Mouse (Mus musculus): ENCODE measurements around the gene Rsrc1.

Rsrc1 gene

DNA sequence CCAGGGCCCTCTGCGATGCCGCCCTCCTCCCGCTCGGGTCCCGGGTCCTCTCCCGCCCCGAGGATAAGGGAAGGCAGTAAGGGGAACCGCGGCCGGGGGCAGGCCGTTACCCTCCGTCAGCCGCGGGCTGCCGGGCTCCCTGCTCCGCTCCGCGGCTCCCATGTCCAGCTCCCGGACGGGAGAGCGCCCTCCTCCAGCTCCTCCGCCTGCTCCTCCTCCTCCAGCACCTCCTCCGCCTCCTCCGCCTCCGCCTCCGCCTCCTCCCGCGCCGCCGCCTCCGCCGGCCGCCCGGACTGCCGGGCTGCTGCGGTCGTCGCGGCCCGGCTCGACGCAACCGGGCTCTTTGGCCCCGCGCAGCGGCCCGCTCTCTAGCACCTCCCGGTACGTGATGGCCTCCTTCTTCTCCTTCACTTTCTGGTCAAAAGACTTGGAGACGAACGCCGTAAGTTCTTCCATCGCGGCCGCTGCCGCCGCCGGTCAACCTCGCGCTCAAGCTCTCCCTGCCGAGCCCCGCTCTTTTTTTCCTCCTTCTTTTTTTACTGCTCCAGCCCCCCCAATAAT lies at the start of gene Rsrc1:
TSS of gene Rsrc1 (plus strand) at position 290 of the 561 bp plus-strand sequence.
- DNase-seq: peak; percentile 49 to 55

DNA sequence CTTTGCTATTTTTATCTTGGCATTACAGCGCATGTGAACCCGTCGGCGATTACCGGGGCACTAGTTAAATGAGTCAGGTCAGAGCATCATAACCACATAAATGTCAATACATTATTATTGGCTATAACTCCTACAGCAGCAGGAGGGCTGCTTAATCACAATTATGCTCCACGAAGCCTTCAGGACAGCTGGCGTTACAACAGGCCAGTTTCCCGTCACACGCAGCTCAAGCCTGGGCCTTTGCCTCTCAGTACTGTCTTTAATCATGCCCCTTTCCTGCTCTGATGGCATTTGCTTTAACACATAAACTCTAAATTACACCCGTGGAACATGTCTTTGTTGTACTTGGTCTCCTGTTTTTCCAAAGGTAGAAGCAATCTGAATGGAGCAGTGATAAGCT lies 41.5 kb upstream of the Rsrc1 start:
- no peak for DNase-seq

DNA sequence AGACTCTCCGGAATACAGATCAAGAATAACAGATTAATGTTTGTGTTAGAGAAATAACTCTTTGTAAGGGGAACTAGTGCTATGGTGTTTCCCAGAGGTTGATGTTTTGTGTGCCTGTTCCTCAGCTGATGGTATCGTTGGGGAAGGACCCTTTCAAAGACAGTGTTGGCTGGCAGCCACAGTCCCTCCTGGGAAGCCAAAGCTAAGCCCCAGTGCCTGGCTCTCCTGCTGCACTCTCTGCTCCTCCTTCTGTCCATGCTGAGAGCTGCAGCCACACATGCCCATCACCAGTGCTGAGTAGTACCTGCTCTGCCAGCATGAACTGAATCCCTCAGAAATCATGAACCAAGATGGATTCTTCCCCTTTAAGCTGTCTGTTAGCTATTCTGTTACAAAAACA lies 26.1 kb upstream of the Rsrc1 start:
- no peak for DNase-seq

DNA sequence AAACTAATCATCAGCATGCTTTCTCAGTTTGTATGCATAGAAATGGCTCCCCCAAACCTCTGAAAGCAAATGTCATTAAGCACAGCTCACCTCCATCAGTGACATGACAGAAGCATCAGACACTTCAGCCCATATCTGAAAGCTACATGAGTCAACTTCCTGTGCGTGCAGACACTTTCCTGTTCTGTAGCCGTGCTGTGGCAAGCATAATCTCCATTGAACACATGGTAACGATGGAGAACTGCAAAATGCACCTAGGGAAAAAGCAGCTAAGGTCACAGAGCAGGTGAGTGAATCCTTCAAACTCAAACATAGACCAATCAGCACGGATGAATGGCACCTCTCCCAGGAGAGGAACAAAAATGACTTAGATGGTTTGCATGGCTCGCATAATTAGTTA lies 21.2 kb upstream of the Rsrc1 start:
- DNase-seq: no peak

DNA sequence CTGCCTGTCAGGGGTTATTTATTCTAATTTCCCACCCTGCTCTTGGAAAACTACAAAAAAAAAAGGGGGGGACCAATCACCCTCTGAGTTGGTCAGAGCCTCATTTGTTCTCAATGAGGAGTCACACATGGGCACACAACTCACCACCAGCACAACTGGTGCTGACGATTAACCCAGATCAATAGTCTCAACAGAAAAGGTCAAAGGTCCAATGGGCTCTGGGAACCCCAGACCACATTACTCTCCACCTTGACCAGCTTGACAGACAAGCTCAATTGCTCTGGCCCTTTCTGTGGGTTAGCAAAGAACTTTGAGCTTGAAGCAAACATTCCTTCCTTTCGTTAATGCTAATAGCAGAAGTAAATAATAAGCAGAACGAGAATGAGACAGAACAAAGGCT lies 16.3 kb upstream of the Rsrc1 start:
- DNase-seq: no peak

DNA sequence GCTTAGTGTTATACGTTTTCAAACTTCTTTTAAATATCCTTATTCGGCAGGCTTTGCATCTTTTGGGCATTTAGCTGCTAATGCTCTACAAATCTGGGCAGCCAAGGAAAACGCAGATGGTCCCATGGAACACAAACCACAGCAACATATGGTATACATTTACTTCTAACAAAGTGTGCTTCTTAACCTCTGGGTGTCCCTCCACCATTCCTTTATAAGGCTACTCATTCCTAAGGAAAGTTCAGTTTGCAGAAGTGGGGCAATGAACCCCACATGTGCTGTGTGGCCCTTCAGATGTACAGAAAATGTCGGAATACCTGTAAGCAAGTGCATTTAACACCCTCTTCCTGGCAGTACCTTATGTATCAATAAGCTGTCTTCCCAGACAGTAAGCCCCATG lies 13.7 kb upstream of the Rsrc1 start:
- no peak for DNase-seq

DNA sequence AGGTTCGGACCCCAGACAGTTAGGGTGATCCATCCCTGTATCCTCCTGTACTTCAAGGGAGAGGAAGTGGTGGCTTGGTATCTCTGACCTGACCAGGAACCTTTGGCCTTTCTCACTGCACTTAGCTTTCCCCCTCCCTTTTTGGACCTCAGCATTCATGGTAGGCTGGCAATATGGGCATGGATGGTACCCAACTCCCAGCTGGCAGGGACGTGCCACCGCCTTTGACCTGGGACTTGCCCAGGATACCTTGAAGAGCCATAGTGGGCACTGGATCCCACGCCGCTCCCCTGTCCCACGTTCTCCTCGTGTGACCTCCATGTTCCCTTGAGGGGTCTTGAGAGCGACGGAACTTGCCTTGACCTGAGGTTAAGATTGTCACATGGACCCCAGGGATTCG lies 10.9 kb upstream of the Rsrc1 start:
- no peak for DNase-seq

DNA sequence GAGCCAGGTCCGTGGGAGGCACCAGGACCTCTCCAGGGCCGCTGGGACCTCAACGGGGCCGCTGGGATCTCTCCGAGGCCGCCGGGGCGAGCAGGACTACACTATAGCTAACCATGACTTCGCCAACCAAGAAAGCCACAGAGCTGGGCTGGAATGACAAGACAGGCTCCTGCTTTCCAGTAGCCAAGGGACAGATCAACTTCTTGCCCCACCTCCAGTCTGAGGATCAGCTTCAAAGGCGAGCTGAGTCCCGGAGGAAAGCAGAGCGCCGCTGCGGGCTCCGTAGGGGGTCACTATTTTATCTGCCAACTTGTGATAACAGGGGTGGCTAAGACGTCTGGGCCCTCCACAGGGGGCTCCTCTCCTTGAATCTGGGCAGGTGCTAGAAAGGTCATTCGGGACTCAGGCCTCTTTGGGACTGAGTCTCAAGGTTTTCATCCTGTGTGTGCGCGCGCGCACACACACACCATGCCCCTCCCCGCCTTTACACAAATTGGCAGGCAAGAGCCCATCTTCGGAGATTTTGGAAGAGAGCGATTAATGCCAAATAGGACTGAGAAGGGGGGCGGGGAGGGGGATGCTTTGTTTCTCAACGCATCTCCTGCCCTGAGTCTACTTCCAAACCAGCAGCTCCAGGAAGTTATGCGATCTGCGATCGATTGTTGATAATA lies 10.4 kb upstream of the Rsrc1 start:
- DNase-seq: peak in 1 of 2 experiments; percentile 19

DNA sequence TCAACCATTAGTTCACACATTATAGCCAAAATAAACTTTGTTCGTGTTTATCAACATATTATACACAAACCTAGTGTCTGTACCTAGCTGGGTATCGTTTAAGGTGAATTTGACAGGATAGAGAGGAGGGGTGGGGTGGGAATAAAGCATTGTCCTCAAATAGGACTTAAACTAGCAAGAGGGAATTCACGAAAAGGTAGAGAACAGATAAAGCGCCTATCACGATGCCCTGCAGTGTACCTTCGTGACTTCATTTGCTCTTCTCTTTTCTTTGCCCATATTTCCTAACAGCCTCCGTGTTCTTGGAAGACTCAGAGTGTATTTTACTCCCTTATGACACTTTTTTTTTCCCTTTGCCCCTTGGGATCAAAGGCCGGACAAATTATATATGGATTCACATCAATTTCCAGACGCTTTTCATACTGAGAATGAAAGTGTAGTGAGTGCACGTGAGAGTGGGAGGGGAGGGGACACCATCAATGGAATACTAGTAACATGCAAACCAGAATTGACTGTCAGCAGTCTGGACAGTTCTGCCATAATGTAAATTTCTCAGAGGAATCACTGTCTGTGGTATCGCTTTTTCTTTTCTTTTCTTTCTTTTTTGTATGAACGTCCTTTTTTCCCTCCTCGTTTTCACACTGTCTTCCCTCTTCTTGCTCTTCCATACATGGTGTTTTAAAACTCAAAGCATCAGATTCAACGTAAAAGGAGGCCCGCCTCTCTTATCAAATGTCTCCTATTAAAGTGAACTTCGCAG lies 8.8 kb upstream of the Rsrc1 start:
- no peak for DNase-seq

DNA sequence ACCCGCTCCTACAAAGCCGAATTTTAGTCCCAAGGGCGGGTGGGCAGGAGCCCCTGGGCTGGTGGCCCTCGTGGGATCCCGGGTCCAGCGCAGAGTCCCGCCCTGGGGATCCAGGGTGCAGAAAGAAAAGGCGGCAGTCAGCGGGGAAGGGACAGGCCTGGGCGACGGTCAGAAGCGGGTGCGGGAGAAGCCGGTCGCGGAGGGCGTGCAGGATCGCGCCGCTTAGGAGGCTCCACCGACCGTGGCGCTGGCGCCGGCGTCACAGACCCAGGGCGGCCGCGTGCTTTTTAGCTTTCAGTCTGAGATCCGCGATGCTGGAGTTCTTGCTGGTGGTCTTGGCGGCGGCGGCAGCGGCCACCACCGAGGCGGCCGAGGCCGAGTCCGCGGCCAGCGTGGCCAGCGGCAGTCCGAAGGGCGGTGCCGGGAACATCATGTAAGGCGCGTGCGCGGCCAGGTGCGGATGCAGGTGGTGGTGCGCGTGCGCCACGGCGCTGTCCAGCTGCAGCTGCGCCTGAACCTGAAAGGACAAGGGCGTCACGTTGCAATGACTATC lies 7.7 kb upstream of the Rsrc1 start:
- peak; percentile 70 to 72 for DNase-seq

DNA sequence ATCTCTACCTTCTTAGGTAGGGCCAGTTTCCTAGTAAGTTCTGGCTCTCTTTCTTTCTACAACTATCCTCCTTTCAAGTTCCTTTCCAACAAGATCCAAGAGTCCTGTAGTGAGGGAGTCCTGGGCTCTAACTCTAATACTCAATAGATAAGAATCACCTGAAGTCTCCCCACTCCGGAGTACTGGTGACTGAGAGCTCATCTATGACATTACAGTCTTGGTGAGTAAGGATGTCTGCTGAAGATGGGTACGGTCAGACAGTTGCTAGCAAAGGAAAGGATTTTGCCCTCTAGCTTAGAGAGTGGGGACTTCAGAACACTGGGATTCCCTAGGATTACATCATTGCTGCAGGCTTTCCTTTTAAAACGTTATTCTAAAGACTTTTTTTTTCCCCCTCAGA lies 6.7 kb upstream of the Rsrc1 start:
- DNase-seq: no peak

DNA sequence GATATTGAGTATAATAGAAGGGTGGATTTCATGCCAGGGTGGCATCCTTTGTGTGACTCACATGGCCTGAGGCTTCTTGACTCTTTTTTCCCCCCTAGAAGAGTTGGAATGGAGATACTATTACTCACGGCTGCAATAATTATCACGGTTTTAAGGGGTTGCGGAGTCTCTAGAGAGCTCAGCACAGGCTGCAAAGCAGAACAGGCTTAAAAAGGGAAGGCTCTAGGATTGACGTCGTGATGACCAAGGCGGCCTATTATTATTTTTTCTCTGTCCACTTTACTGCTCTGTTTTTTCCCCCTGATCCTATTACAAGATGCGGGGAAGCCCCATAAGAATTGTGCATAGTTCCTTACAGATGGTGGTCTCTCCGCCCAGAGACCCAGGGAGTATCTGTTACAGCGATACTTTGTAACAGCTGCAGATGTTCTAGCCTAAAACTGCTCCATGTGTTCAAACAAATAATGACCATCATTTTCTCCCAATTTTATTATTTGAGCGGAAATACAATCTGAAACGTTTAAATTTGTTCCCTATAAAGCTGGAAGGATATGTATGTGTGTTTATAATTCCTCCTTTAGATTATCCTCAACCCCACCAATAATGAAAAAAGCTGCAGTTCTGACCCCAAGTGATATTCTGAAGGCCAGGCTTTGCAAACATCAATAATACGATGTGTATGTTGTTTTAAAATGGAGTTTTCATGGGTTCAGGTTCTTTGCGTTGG lies 4.1 kb upstream of the Rsrc1 start:
- DNase-seq: no peak

DNA sequence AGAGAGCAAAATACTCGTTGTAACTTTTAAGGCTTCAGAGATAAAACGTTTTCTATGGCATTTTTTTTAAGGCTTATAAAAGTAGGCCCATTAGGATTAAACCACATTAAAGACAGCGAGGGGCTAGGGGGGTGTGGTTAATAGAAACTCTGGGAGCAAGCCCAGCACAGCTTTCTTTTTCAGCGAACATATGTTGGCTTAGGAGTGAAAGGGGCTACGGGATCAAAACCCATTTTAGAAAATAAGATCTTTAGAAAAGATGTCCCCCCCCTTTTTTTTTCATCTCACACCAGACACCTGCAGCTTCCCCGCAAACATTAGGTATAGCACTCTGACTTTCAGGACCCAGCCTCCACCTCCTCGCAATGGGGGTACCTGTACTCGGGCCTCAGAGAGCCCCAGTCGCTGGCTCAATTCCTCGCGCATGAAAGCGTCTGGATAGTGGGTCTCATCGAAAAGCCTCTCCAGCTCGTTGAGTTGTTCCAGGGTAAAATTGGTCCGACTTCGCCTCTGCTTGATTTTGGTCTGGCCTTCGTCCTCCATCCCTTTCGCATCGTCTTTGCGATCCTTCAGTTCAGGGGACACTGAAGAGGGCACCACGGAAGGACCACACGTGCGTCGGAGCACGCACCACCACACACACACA lies 3.3 kb upstream of the Rsrc1 start:
- DNase-seq: no peak

DNA sequence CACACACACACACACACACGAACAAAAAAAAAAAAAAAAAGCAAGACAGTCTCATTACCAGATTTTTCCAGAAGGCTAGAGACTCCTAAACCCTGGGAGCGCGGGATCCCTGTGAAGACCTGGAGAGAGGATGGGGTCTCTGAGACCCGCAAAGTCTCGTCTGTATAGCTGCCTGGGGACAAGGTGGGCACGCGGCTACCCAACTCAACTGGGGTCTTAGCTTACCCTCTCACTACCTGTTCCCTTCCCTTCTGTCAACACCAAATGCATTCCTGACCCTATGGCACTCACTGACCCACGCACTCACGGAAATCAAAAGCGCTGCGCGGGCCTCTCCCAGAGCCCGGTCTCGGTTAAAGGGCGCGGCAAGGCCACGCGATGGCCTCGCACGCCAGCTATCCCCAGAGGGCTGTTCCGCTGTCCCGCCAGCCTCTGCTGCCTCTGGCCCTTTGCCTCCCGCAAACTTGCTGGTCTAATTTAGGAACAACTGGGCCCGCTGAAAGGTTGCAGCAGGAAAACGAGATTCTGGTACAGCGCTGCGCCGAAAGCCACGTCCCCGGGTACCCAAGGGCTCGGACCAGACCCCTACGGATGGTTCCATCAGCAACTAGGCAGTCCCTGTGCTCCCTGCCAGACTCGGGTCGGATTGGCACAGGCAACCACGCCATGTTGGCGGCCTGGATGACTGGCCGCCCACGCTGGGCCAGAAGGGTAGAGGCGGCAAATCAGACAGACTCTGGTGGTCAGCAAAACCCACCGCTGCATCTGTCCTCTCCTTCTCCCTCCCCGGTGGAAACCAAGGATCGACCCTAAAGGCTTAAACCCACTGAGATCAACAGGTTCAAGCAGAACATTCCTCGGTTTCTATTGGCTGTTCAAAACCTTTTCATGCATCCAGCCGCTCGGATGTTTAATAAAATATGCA lies 2.5 kb upstream of the Rsrc1 start:
- DNase-seq: peak in 1 of 2 experiments; percentile 21

DNA sequence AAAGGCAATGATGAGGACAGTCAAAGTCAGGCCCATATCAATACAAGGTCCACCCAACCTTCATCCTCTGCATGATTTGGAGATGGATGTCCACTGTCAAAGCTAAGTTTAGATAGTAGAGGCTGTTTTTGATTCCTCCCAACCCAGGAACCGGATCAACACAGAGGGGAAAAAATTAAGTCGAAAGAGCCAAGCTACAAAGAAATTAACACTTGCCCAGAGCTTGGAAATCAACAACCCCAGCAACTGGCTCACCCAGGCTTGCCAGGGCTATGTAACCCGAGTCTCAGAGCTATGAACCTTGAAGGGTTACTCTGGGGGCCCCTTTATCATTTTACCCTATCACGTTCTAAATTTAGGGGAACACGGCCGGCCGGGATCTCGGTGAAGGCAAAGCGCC lies 1.7 kb upstream of the Rsrc1 start:
- no peak for DNase-seq

DNA sequence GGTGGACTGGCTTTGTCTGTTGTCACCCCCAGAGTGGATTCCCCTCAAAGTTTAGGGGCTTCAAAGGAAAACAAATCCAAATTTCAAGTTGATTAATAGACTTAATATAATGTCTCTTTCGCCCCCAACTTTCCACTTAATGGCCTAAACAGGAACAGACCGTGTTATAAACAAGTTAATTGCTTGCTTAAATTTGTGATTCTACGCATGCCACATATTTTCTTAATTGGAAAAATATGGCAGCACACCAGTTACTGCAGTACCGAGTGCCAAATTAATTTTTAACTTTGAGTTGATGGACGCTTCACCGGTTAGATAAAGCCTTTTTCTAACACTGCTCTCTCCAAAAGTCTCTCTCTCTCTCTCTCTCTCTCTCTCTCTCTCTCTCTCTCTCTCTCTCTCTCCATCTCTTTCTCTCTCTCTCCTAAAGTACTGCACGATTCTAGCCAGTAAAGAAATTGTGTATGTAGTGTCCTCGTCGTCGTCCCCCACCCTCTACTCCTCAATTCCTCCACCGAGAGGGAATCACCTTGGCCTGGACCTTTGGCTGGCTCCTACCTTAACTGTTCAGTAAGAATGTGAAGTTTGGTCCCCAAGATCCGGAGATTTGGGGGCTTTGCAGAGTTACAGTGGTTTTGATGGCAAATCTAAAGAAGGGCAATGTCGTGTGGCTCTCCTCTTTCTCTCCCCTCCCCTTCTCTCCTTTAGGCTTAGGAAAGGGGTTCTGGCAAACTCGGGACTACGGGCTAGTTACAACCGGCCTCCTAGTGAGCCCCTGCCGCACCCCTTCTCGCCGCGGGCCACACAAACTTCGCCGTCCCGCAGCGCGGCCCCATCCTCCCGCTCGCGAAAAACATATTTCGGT lies 847 bp upstream of the Rsrc1 start:
- no peak for DNase-seq

DNA sequence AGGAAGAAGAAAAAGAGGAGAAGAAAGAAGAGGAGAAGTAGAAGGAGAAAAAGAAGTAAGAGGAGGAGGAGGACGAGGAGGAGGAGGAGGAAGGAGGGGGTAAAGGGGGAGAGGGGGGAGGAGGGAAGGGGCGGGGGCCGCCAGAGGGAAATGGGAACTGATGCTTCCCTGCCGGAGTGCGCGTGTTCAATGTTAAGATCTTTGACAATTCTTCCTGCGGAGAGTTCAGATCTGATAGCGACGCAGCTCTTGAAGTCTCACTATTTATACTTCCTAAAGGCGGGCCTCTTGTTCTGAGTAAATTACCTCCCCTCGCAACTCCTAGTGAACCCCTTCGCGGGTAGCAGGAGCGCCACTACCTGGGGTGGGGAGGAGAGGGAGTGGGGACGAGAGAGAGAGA lies 516 bp downstream of the Rsrc1 start, which contains the start of gene Shox2:
TSS of gene Shox2 (minus strand) at position 66 of the 400 bp plus-strand sequence.
- DNase-seq: no peak

DNA sequence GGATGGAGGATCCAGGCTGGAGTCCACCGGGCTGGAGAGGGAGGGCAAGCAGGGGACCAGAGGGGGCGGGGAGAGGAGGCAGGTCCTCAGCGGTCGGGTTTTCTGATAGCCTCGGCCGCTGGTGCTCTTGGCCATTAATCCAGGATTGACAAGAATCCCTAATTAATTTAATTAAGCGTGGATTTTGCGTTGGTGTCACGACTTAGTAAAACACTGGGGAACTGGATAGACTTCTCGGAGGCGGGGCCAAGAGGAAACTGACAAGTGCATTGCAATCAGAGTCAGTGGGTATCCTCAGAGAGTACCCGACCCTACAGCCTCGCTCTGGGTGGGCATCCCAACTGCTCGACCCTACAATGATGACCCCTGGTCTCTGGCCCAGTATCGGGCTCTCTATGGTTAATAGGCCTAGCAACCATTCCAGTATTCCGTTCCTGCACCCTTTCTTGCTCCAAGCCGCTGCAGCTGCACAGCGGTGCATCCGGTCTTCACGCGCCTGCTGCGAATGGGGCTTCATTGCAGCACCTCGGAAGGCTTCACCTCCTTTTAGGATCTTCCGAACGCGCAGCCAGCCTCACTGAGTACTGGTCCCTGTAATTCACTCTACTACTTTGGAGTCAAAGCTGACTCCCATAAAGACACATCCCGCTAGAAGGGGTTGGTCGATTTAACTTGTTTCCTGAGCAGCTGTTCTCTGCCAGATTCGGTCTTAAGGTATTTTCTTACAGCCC lies 1.2 kb downstream of the Rsrc1 start:
- DNase-seq: peak; percentile 40 to 43

DNA sequence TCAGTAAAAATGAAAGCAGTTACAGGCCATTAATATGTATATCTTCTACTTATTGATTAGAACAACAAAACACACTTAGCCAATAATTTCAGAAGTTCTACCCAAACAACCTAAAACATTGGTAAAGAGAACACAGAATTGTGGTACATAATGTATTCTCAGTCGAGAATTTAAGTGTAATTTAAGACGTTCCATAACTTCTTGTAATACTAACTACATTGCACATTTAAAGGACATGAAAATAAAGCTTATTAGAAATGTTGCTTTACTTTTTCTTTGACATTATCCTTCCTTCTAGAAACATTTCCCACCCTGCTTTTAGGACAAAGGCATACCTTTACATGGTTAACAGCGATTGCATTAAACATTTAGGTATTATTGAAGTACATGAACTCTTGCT lies 2.3 kb downstream of the Rsrc1 start:
- DNase-seq: no peak

Measured in lung, postnatal 4 days (tissue).